Mouse (Mus musculus) frontal cortex, postnatal 10 days (tissue): Measurements from ENCODE around the gene Itga2b.
"Not testable (repeated sequence)": the region's sequence is repeated elsewhere in the genome, so short reads cannot be mapped to it uniquely, and the experiment has no call there.

Experiments
- DNase-seq, 2 experiments: peaks; one replicate each; pipeline ENCODE4 v3.0.0; 2022; ENCODE audit warnings: low spot score in 2 of 2, mixed read lengths in 1 of 2

The Itga2b gene

GRCm38 (mm10) chr11:102411061-102411460 is 58.9 kb downstream of the Itga2b start:
- DNase-seq, result no peak

DNA sequence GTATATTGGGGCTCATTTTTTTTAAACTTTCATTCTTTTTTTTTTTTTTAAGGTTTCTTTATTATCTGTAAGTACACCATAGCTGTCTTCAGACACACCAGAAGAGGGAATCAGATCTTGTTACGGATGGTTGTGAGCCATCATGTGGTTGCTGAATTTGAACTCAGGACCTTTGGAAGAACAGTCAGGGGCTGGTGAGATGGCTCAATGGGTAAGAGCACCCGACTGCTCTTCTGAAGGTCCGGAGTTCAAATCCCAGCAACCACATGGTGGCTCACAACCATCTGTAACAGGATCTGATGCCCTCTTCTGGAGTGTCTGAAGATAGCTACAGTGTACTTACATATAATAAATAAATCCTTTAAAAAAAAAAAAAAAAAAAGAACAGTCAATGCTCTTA is 59.6 kb downstream of the Itga2b start:
- not testable (repeated sequence) for DNase-seq

- no peak for DNase-seq
Measured at GRCm38 (mm10) chr11:102409795-102410330, 60.1 kb downstream of the Itga2b start.

- no peak for DNase-seq
Measured at GRCm38 (mm10) chr11:102408888-102409794, 60.8 kb downstream of the Itga2b start.

GRCm38 (mm10) chr11:102408344-102408876 is 61.5 kb downstream of the Itga2b start:
- DNase-seq, result peak; percentile 95 to 96

GRCm38 (mm10) chr11:102407834-102408215 is 62.1 kb downstream of the Itga2b start, which contains the start of gene Slc25a39:
TSS of gene Slc25a39 (minus strand) at chr11:102407946.
- no peak for DNase-seq

DNA sequence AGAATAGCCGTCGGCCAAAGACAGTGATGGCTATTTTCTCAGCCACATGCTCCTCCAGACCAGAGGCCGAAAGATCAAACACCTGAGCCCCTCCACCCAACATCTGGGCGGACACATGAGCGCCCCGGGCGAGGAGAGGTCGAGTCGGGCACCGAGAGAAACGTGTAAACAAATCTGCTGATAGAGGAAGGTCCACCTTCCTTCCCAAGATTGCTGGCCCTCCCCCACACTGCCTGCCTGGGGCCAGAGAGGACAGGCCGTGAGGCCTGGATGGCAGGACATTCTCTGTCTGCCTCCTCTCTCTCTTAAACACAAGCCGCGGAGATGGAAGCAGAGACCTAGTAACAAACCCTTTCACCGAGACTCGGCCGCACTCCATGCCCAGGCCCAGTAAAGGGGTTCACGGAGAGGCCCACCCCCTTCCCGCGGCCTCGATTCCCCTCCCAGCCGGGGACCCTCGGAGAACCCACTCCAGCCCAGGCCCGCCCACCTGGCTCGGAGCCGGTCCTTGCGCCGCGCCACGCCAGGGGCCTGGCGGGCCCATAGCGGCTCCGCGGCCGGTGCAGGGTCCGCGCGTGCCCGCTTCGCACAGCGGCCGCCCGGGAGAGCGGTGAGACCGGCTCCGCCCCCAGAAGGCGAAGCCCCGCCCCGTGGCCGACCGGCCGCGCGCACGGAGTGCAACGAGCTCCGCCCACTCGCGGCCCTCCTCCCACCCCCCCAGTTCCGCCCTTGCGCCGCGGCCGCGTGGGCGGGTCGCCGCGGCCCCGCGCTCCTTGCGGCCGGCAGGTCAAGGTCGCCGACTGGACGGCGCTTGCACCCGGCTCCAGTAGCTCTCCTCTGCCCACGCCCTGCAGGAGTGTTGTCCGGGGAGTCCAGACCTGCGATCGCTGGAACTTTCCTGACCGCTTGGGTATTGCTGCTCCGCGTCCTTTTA is 62.8 kb downstream of the Itga2b start:
- peak; percentile 83 to 89 for DNase-seq

DNA sequence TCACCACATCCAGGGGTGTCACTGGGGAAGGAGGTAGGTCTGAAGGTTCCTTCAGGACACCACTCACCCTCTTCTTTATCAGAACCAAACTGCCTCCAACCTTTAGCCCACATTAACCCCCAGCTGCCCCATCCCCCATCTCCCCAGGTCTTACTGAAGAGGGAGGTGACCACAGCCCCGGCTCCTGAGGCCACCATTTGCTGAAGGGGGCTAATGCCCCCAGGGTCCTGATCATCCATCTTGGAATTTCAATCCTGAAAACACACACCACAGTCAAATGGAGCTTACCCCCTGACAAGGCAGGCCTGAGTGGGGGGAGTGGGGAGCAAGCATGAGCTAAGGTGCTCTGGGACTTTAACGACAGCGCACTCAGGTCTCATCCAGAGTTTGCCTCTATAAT is 63.5 kb downstream of the Itga2b start:
- DNase-seq, result no peak

GRCm38 (mm10) chr11:102405544-102406285 is 64.2 kb downstream of the Itga2b start:
- DNase-seq, result no peak

DNA sequence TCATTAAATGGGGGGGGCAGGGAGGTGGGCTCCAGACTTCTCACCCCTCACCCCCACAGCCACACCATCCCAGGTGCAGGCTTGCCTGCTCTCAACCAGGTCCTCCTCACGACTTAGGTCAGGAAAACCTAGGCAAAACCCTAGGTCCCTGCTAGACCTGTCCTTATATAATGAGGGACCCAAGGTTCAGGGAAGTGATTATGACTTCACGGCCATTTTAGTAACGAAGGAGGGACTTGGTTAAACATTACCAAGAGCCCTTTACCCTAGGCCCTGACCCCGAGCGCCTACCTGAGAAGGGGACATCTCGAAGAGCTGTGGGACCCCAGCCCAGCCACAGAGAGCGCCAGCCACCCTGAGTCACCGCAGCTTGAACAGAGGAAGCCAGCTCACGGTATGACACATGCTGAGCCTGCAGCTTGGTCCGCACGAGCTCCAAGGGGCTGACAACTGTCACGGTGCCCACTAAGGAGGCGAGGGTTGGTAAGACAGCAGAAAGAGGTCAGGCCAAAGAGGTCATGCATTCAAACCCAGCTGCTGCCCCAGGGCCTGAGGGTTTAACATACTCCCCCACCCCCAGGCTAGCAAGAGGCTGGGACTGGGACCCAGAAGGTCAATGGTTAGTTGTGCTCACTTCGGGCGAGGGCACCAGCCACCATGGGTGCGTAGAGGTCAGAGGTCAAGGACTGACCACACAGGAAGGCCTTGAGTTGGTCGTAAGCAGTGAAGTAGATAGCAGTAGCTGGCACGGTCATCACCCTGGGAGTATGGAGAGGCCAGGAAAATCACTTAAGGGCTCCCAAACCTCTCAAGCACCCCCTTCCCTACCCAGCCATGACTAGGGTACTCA is 65.5 kb downstream of the Itga2b start:
- no peak for DNase-seq

- no peak for DNase-seq
Measured at GRCm38 (mm10) chr11:102403657-102404056, 66.3 kb downstream of the Itga2b start.
